Mouse (Mus musculus) macrophage (primary cell): ENCODE results near the gene Gm48552. TPM values are rescaled to one million over a fixed set of nuclear protein-coding genes. Genes with fewer than 3 reads are reported as not detected.
A peak's percentile ranks its signal among the peaks of the same experiment; 100 is the strongest.

Source experiments
- H3K27ac ChIP-seq: fragments of 350-480 bp; formaldehyde crosslinking; 2 replicates; pipeline ENCODE4 v1.9.0; 2021
- H3K36me3 ChIP-seq: fragments of 350-480 bp; formaldehyde crosslinking; 2 replicates; pipeline ENCODE4 v1.9.0; 2021; ENCODE audit errors: inconsistent target
- H3K4me3 ChIP-seq: fragments of 350-480 bp; formaldehyde crosslinking; 2 replicates; pipeline ENCODE4 v1.9.0; 2021; ENCODE audit errors: inconsistent target
- H3K79me2 ChIP-seq: fragments of 350-480 bp; formaldehyde crosslinking; 2 replicates; pipeline ENCODE4 v1.9.0; 2021; ENCODE audit errors: inconsistent target
- WGBS: methylation state at CpG from one replicate; pipeline ENCODE4 v1.1.7; 2026; ENCODE audit warnings: inconsistent platforms; ENCODE audit not compliant: missing documents; 5-methylcytosine and 5-hydroxymethylcytosine counted together
- polyA plus RNA-seq: library from polyadenylated mRNA; stranded (reverse); fragments of 250-400 nt; gene quantifications from 3 replicates; pipeline ENCODE4 v1.2.4, GENCODE M21; 2018; ENCODE audit warnings: inconsistent platforms

The Gm48552 gene
- polyA plus RNA-seq, 1 experiment from 2014 or later: 0.57 TPM

DNA sequence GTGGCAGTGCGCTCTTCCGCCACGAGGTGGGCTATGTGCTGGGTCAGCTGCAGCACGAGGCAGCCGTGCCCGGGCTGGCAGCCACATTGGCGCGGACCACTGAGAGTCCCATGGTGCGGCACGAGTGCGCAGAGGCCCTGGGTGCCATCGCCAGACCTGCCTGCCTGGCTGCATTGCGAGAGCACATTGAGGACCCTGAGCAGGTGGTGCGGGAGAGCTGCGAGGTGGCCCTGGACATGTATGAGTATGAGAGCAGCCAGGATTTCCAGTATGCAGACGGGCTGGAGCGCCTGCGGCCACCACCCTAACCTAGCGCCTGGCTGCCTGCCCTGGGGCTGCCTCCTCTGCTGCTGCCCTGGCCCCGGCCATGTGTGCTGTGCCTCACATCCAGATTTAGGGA, 1.1 kb upstream of the Gm48552 start:
- peaks cover 22% of the 10 kb centered on the region; the same call in 1 of the 2 replicates for H3K36me3 ChIP-seq
- peaks cover 32% of the 10 kb centered on the region for H3K79me2 ChIP-seq
- no peak overlapping the region for H3K27ac ChIP-seq
- no peak overlapping the region for H3K4me3 ChIP-seq
- WGBS: 95% methylated on average over 19 of the region's 20 CpGs

DNA sequence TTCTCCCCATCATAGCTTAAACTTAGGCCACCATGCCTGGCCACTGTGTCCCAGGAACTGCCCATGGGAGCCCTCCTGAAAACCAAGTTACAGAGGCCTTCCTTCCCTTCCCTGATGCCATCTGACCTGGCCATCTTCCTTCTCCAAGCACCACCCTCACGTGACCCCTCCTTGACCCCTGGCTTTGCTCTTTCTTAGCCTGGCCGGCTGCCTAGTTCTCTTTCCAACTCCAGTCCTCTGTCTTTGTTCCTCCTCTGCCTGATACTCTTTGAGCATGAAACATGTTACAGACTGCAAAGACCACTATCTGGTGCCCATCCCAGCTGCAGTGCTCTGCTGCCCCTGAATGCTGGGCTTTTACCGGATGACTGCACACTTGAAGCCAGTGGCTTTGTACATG, 568 bp downstream of the Gm48552 start:
- Histone ChIP-seq H3K79me2 (peaks cover 32% of the 10 kb centered on the region), H3K27ac (peak overlapping the region; percentile 41), H3K4me3 (no peak overlapping the region), H3K36me3 (peaks cover 22% of the 10 kb centered on the region; the same call in 1 of the 2 replicates)
- WGBS: 71% methylated on average over 3 of the region's 3 CpGs

- H3K4me3 ChIP-seq: no peak overlapping the region
- peaks cover 22% of the 10 kb centered on the region; the same call in 1 of the 2 replicates for H3K36me3 ChIP-seq
- 67% methylated on average over 22 of the region's 23 CpGs for WGBS
- H3K27ac ChIP-seq: peak overlapping the region; percentile 41
- H3K79me2 ChIP-seq: peaks cover 25% of the 10 kb centered on the region
Measured at GRCm38 (mm10) chr10:81389801-81390677, 1.2 kb downstream of the Gm48552 start.

GRCm38 (mm10) chr10:81390678-81390965, 1.8 kb downstream of the Gm48552 start:
- 89% methylated on average over 12 of the region's 13 CpGs for WGBS
- peaks cover 22% of the 10 kb centered on the region; the same call in 1 of the 2 replicates for H3K36me3 ChIP-seq
- no peak overlapping the region for H3K4me3 ChIP-seq
- peaks cover 19% of the 10 kb centered on the region for H3K79me2 ChIP-seq
- no peak overlapping the region for H3K27ac ChIP-seq

GRCm38 (mm10) chr10:81392270-81392669, 3.5 kb downstream of the Gm48552 start:
- Histone ChIP-seq H3K4me3 (no peak overlapping the region), H3K36me3 (peaks cover 10% of the 10 kb centered on the region; the same call in 1 of the 2 replicates), H3K79me2 (peaks cover 4% of the 10 kb centered on the region; the same call in 1 of the 2 replicates), H3K27ac (no peak overlapping the region)
- WGBS: 97% methylated on average over 6 of the region's 6 CpGs

- Histone ChIP-seq H3K4me3 (peak within 1 kb of the TSS; percentile 33), H3K27ac (peak within 1 kb of the TSS; percentile 48), H3K79me2 (peaks cover 7% of the 10 kb centered on the region; the same call in 1 of the 2 replicates), H3K36me3 (peaks cover 14% of the 10 kb centered on the region; the same call in 1 of the 2 replicates)
- WGBS: 74% methylated on average over 10 of the region's 14 CpGs
Measured at GRCm38 (mm10) chr10:81392781-81393185, 4.0 kb downstream of the Gm48552 start, which contains the start of gene Smim24. Gene Smim24, plus strand, starts transcription at chr10:81393051.

DNA sequence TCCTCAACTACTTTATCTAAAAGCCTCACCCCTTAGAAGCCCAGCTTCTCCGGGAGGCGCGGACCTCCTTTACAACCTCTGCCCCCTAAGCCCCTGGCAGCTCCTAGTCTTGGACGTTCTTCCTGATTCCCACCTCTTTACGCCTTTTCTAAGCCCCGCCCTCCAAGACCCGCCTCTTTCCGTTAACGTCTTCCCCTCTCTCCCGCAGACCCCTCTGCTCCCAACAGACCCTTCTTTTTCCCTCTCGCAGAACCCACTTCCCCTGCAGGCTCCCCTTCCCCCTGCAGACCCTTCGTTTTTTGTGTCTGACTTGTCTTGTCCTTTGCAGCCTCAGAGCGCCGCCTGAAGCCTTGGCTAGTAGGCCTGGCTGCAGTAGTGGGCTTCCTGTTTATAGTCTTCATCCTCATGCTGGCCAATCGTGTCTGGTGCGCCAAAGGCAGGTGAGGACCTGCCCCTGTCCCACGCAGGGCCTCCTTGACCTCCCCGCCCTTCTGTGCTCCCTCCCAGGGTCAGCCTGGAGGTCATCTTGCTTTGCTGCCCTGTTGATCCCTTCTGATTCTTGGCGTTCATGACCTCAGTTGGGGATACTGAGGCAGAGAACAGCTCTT, 4.8 kb downstream of the Gm48552 start:
- Histone ChIP-seq H3K4me3 (peak overlapping the region; percentile 33), H3K36me3 (peaks cover 11% of the 10 kb centered on the region; the same call in 1 of the 2 replicates), H3K79me2 (peaks cover 15% of the 10 kb centered on the region; the same call in 1 of the 2 replicates), H3K27ac (peak overlapping the region; percentile 48)
- 12% methylated on average over 18 of the region's 19 CpGs for WGBS

GRCm38 (mm10) chr10:81395127-81395526, 6.3 kb downstream of the Gm48552 start:
- H3K36me3 ChIP-seq: peaks cover 21% of the 10 kb centered on the region; the same call in 1 of the 2 replicates
- H3K4me3 ChIP-seq: no peak overlapping the region
- H3K27ac ChIP-seq: no peak overlapping the region

DNA sequence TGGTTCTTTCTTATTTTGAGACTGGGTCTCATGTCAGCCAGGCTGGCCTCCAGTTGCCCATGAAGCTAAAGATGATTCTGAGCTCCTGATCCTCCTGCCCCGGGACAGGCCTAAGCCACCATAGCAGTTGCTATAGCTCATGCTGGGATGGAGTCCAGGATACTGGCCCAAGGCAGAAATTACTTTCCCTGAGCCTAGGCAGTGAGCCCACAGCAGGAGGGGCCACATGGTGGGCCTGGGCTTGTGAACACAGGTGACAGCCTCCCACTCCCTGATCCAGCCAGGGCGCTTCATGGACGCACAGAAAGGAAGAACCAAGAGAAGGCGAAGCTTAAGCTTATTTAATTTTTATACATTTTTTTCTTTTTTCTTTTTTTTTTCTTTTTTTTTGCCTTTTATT, 7.1 kb downstream of the Gm48552 start:
- 100% methylated on average over 2 of the region's 4 CpGs for WGBS
- H3K36me3 ChIP-seq: peaks cover 21% of the 10 kb centered on the region; the same call in 1 of the 2 replicates
- no peak overlapping the region for H3K27ac ChIP-seq
- no peak overlapping the region for H3K4me3 ChIP-seq
- peaks cover 38% of the 10 kb centered on the region; the same call in 1 of the 2 replicates for H3K79me2 ChIP-seq

More at GRCm38 (mm10) chr10:81395127-81395526, 6.3 kb downstream of the Gm48552 start:
- 24% methylated on average over 5 of the region's 5 CpGs for WGBS
- peaks cover 30% of the 10 kb centered on the region; the same call in 1 of the 2 replicates for H3K79me2 ChIP-seq

- WGBS: 82% methylated on average over 5 of the region's 5 CpGs
- Histone ChIP-seq H3K27ac (no peak overlapping the region), H3K4me3 (no peak overlapping the region), H3K79me2 (peaks cover 43% of the 10 kb centered on the region; the same call in 1 of the 2 replicates), H3K36me3 (peaks cover 21% of the 10 kb centered on the region; the same call in 1 of the 2 replicates)
Measured at GRCm38 (mm10) chr10:81396749-81397148, 7.9 kb downstream of the Gm48552 start.

- Histone ChIP-seq H3K4me3 (no peak overlapping the region), H3K27ac (no peak overlapping the region), H3K36me3 (peaks cover 31% of the 10 kb centered on the region; the same call in 1 of the 2 replicates), H3K79me2 (peaks cover 54% of the 10 kb centered on the region; the same call in 1 of the 2 replicates)
- WGBS: 92% methylated on average over 3 of the region's 5 CpGs
Measured at GRCm38 (mm10) chr10:81399296-81399695, 10.5 kb downstream of the Gm48552 start.

- H3K4me3 ChIP-seq: no peak overlapping the region
- H3K36me3 ChIP-seq: peaks cover 32% of the 10 kb centered on the region; the same call in 1 of the 2 replicates
- WGBS: 92% methylated on average over 9 of the region's 18 CpGs
- H3K27ac ChIP-seq: no peak overlapping the region
- peaks cover 60% of the 10 kb centered on the region; the same call in 1 of the 2 replicates for H3K79me2 ChIP-seq
Measured at GRCm38 (mm10) chr10:81399798-81400308, 11.0 kb downstream of the Gm48552 start.

DNA sequence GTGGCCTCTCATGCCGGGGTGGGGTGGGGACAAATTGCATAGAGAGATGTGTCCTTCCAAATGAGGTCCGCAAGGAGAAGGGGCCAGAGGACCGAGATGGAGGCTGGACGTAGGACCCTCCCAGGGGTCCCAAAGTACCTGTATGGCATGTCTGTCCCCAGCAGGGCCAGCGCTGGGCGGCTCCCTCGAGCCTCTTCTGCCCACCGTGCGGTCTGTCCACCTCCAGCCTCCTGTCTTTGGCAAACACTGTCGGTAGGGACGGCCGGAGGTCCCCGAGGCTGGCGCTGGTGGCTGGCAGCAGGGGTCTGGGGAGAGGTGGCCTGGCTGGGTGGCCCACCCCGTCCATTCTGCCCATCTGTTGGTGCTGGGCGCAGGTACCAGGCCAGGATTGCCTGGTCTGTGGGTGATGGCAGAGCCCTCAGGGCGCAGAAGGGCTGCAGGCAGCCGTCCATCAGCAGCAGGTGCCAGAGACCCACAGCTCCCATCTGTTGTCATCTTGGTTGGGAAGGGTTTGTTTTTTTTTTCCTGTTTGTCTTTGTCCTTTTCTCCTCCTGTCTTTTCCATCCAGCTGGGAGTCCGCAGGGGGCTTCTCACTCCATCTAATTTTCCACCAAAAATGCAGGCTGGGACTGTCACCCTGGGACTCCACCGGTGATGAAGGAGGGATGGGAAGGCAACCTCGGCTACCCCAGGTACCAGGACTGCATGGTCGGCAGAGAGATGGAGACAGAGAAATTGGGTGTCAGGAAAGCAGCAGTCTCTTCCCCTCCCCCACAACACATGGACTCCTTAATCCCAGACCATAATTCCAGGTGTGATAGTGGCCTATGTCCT, 11.8 kb downstream of the Gm48552 start:
- Histone ChIP-seq H3K27ac (peak overlapping the region; percentile 86), H3K4me3 (no peak overlapping the region), H3K79me2 (peaks cover 65% of the 10 kb centered on the region; the same call in 1 of the 2 replicates), H3K36me3 (peaks cover 32% of the 10 kb centered on the region; the same call in 1 of the 2 replicates)
- 96% methylated on average over 21 of the region's 22 CpGs for WGBS

GRCm38 (mm10) chr10:81401205-81401520, 12.4 kb downstream of the Gm48552 start:
- peaks cover 32% of the 10 kb centered on the region; the same call in 1 of the 2 replicates for H3K36me3 ChIP-seq
- no peak overlapping the region for H3K4me3 ChIP-seq

More at GRCm38 (mm10) chr10:81401205-81401520, 12.4 kb downstream of the Gm48552 start:
- Histone ChIP-seq H3K79me2 (peaks cover 71% of the 10 kb centered on the region; the same call in 1 of the 2 replicates), H3K27ac (peak overlapping the region; percentile 86)
- WGBS: 79% methylated on average over 10 of the region's 10 CpGs
